Mouse (Mus musculus): Measurements from ENCODE around the gene 4930404H24Rik.

The 4930404H24Rik gene

DNA sequence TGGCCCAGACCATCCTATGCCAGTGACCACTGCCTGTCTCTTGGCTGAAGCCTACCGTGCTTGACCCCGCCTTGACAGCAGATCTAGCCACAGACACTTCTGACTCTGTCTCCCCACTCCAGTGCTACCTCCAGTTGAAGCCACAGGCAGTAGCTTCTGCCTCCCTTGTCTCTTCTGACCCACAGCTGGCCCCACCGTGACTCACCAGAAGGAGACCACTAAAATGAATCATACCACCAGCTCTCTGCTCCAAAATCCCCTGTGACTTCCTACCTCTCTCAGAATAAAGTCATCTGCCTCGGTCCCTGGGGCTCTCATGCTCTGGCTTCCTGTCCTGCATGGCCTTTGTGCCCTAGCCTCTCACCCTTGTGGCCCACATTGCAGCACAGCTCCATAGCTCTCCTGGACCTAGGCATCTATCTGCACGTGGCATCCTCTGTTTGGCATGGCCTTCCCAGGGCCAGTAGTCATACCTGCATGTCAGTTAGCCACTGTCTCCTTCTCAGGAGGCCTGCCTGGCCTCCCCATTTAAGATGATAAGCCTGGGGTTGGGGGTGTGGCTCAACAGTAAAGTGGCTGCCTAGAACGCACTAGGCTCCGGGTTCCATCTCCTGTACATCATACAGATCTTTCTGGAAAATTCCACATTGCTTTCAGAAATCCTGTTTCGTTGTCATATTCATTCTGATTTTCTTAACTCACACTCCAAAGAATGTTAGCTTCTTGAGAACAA, 50.5 kb downstream of the 4930404H24Rik start:
- DNase-seq: peak; percentile 79

All from liver (tissue).